Comparison of ENCODE assay signal across 24 mouse cellular contexts in the genomic region with DNA sequence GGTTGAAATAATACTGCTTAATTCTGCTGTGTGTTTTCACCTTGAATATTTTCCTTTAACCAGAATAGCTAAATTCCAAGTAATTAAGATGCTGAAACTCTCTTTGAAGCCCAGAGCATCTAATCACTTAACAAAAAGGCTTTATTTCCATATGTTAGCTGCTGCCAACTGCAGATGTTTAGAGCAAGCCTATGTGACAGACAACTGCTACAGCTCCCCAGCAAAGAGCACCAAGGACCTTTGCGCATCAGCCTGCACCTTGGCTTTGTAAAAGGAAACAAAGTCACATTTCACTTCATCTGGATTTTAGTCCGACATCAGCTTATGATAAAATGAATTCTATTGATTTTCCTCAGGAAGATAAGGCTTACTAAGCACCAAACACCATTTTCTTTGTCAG.
A peak's percentile ranks its signal among the peaks of the same experiment; 100 is the strongest.
DNase-seq lines count a peak whose midpoint lies in the region; ATAC-seq and TF ChIP-seq lines count a peak whose summit lies in the region.
"Had no signal": no experiment of that assay in that cellular context is flagged by ENCODE, and none has a peak within 500 bp of the region (broad histone marks: within the 10 kb centered on the region; RNA-seq: fewer than 3 reads in every experiment).

No protein-coding gene starts in this region.

- no peaks in the 10 kb centered on the region for H3K27me3 ChIP-seq in midbrain, embryonic 10.5 days (ENCODE audit: low read depth, poor library complexity, severe bottlenecking)
- no peaks in the 10 kb centered on the region for H3K27me3 ChIP-seq in midbrain, postnatal 0 days (ENCODE audit: insufficient read depth, low read length)
- no peaks in the 10 kb centered on the region for H3K27me3 ChIP-seq in midbrain, embryonic 12.5 days
- H3K27me3 ChIP-seq in midbrain, embryonic 13.5 days: no peaks in the 10 kb centered on the region
- H3K27me3 ChIP-seq: embryonic facial prominence, embryonic 13.5 days; embryonic facial prominence, embryonic 15.5 days; forebrain, embryonic 12.5 days; forebrain, embryonic 15.5 days had no signal

- no peak overlapping the region for H3K4me3 ChIP-seq in midbrain, embryonic 10.5 days
- no peak overlapping the region for H3K4me3 ChIP-seq in midbrain, postnatal 0 days (ENCODE audit: low read depth, low read length)
- H3K4me3 ChIP-seq in midbrain, embryonic 12.5 days: no peak overlapping the region
- no peak overlapping the region for H3K4me3 ChIP-seq in midbrain, embryonic 13.5 days (replicated peaks)
- H3K4me3 ChIP-seq: embryonic facial prominence, embryonic 13.5 days; embryonic facial prominence, embryonic 15.5 days; erythroblast, embryonic 14.5 days; forebrain, embryonic 10.5 days; forebrain, embryonic 12.5 days; forebrain, embryonic 15.5 days had no signal

- no peaks in the 10 kb centered on the region for H3K9me3 ChIP-seq in midbrain, embryonic 10.5 days (replicated peaks)
- no peaks in the 10 kb centered on the region for H3K9me3 ChIP-seq in midbrain, postnatal 0 days (ENCODE audit: low read length)
- H3K9me3 ChIP-seq in midbrain, embryonic 12.5 days: no peaks in the 10 kb centered on the region
- H3K9me3 ChIP-seq in midbrain, embryonic 13.5 days: no peaks in the 10 kb centered on the region
- H3K9me3 ChIP-seq: embryonic facial prominence, embryonic 13.5 days; embryonic facial prominence, embryonic 15.5 days; forebrain, embryonic 10.5 days; forebrain, embryonic 12.5 days; forebrain, embryonic 15.5 days had no signal

- TF ChIP-seq CTCF in midbrain, postnatal 0 days (IDR thresholded peaks at IDR 0.05): no peak
- no peak for TF ChIP-seq CTCF in brain, embryonic 14.5 days (IDR thresholded peaks at IDR 0.05; ENCODE audit: borderline replicate concordance, extremely low read depth, insufficient read depth, insufficient read length)

- DNase-seq in midbrain, embryonic 10.5 days (ENCODE audit: low spot score): peak; percentile 12
- no peak for DNase-seq in midbrain, postnatal 0 days (ENCODE audit: low spot score)
- peak; percentile 3 for DNase-seq in ZHBTc4 (ENCODE audit: low read depth, low spot score)
- DNase-seq in brain, embryonic 14.5 days (ENCODE audit: low read depth): peak; percentile 40
- no peak for DNase-seq in layer of hippocampus, adult 9-10 months (ENCODE audit: low spot score)
- DNase-seq: adrenal gland, adult 8-10 months; adrenal gland, postnatal 14 days; adrenal gland, postnatal 36 days; cerebellum, adult 11 months; cerebellum, adult 18-20 months; cerebellum, adult 8-10 months; cerebellum, adult 9-11 months; cerebellum, postnatal 14 days; cerebellum, postnatal 36 days; embryo, embryonic 11 days had no signal

- H3K36me3 ChIP-seq in midbrain, embryonic 10.5 days: no peaks in the 10 kb centered on the region
- no peaks in the 10 kb centered on the region for H3K36me3 ChIP-seq in midbrain, postnatal 0 days (ENCODE audit: insufficient read depth, low read length)
- H3K36me3 ChIP-seq in midbrain, embryonic 12.5 days: no peaks in the 10 kb centered on the region
- H3K36me3 ChIP-seq in midbrain, embryonic 13.5 days: no peaks in the 10 kb centered on the region
- H3K36me3 ChIP-seq: embryonic facial prominence, embryonic 13.5 days; embryonic facial prominence, embryonic 15.5 days; forebrain, embryonic 10.5 days; forebrain, embryonic 12.5 days; forebrain, embryonic 15.5 days had no signal

- TF ChIP-seq POLR2A in brain, embryonic 14.5 days (IDR thresholded peaks at IDR 0.05; ENCODE audit: borderline replicate concordance, extremely low read depth, insufficient read depth, insufficient read length, poor library complexity, severe bottlenecking): no peak

- ATAC-seq in midbrain, postnatal 0 days (ENCODE audit: low FRiP score): no peak
- peak; percentile 55; the same call in 1 of the 2 replicates for ATAC-seq in midbrain, embryonic 12.5 days (ENCODE audit: low FRiP score, low read depth)
- no peak for ATAC-seq in midbrain, embryonic 13.5 days
- ATAC-seq: activated CD4-positive, CD25-positive, alpha-beta regulatory T cell, adult 4 months; forebrain, embryonic 15.5 days had no signal

- peaks cover 31% of the 10 kb centered on the region for H3K4me1 ChIP-seq in midbrain, embryonic 10.5 days
- H3K4me1 ChIP-seq in midbrain, postnatal 0 days (ENCODE audit: insufficient read depth, low read length): no peaks in the 10 kb centered on the region
- peaks cover 8% of the 10 kb centered on the region for H3K4me1 ChIP-seq in midbrain, embryonic 12.5 days
- H3K4me1 ChIP-seq in midbrain, embryonic 13.5 days (replicated peaks): peaks cover 13% of the 10 kb centered on the region
- H3K4me1 ChIP-seq: embryonic facial prominence, embryonic 13.5 days; embryonic facial prominence, embryonic 15.5 days; forebrain, embryonic 15.5 days had no signal

- no peak overlapping the region for H3K9ac ChIP-seq in midbrain, postnatal 0 days (replicated peaks; ENCODE audit: low read length, poor library complexity, severe bottlenecking)
- H3K9ac ChIP-seq in midbrain, embryonic 12.5 days (replicated peaks): no peak overlapping the region
- H3K9ac ChIP-seq in midbrain, embryonic 13.5 days (replicated peaks): no peak overlapping the region
- H3K9ac ChIP-seq: embryonic facial prominence, embryonic 13.5 days; embryonic facial prominence, embryonic 15.5 days; forebrain, embryonic 12.5 days; forebrain, embryonic 15.5 days had no signal

- no peak overlapping the region for H3K4me2 ChIP-seq in midbrain, postnatal 0 days (ENCODE audit: low read depth, low read length, poor library complexity, severe bottlenecking)
- H3K4me2 ChIP-seq in midbrain, embryonic 12.5 days (replicated peaks): no peak overlapping the region
- no peak overlapping the region for H3K4me2 ChIP-seq in midbrain, embryonic 13.5 days (replicated peaks)
- H3K4me2 ChIP-seq: embryonic facial prominence, embryonic 13.5 days; embryonic facial prominence, embryonic 15.5 days; forebrain, embryonic 12.5 days; forebrain, embryonic 15.5 days had no signal

- WGBS in midbrain, embryonic 10.5 days: 28% methylated on average over 2 of the region's 2 CpGs
- 36% methylated on average over 2 of the region's 2 CpGs for WGBS in midbrain, postnatal 0 days
- WGBS in midbrain, embryonic 12.5 days: 25% methylated on average over 2 of the region's 2 CpGs
- WGBS in midbrain, embryonic 13.5 days: 21% methylated on average over 2 of the region's 2 CpGs

- 0 out of 2 replicates have a peak overlapping the region, but pooled peaks have one; percentile 55 for H3K27ac ChIP-seq in midbrain, embryonic 10.5 days (replicated peaks)
- H3K27ac ChIP-seq in midbrain, postnatal 0 days (ENCODE audit: low read depth, low read length): no peak overlapping the region
- H3K27ac ChIP-seq in midbrain, embryonic 12.5 days (replicated peaks): no peak overlapping the region
- H3K27ac ChIP-seq in midbrain, embryonic 13.5 days: no peak overlapping the region
- H3K27ac ChIP-seq: embryonic facial prominence, embryonic 13.5 days; embryonic facial prominence, embryonic 15.5 days; forebrain, embryonic 10.5 days; forebrain, embryonic 12.5 days; forebrain, embryonic 15.5 days had no signal

Comparison
In these comparisons a context has a peak if more than half of its experiments do, and no peak if none do; other contexts are left out.
1. DNase-seq: peak in midbrain, embryonic 10.5 days (single experiment), ZHBTc4 (single experiment) and brain, embryonic 14.5 days (single experiment); none in midbrain, postnatal 0 days (single experiment) and layer of hippocampus, adult 9-10 months (single experiment).